Mouse (Mus musculus): ENCODE data around the gene Gm17428. TPM values are rescaled to one million over a fixed set of nuclear protein-coding genes. Genes with fewer than 3 reads are reported as not detected.
A peak's percentile ranks its signal among the peaks of the same experiment; 100 is the strongest.
"Not testable (repeated sequence)": the region's sequence is repeated elsewhere in the genome, so short reads cannot be mapped to it uniquely, and the experiment has no call there.

Gene Gm17428
- not detected for total RNA-seq (2021)
- long read RNA-seq: 0 reads

GRCm38 (mm10) chr14:54976633-54977032 lies at the start of gene Gm17428:
TSS of gene Gm17428 (plus strand) at chr14:54976933.
- DNase-seq (ENCODE audit: low spot score in 2 of 2): no peak

GRCm38 (mm10) chr14:54927296-54927695 lies 49.4 kb upstream of the Gm17428 start:
- no peak for DNase-seq (ENCODE audit: low spot score in 2 of 2)

- no peak for DNase-seq (ENCODE audit: low spot score in 2 of 2)
These were observed 46.9 kb upstream of the Gm17428 start for GRCm38 (mm10) chr14:54929801-54930200.

- no peak for DNase-seq (ENCODE audit: low spot score in 2 of 2)
These were observed 46.3 kb upstream of the Gm17428 start for GRCm38 (mm10) chr14:54930431-54930830.

- DNase-seq (ENCODE audit: low spot score in 2 of 2): no peak
These were observed 44.0 kb upstream of the Gm17428 start, which contains the start of gene Il25 for GRCm38 (mm10) chr14:54932645-54933150. TSS of gene Il25 (plus strand) at chr14:54932695.

GRCm38 (mm10) chr14:54935904-54936830 lies 40.6 kb upstream of the Gm17428 start, which contains the start of gene Cmtm5:
TSS of gene Cmtm5 (plus strand) at chr14:54936261.
- DNase-seq (ENCODE audit: low spot score in 2 of 2): peak; percentile 54 to 84

- no peak for DNase-seq (ENCODE audit: low spot score in 2 of 2)
These were observed 39.9 kb upstream of the Gm17428 start for GRCm38 (mm10) chr14:54936831-54937160.

- DNase-seq (ENCODE audit: low spot score in 2 of 2): no peak
These were observed 39.2 kb upstream of the Gm17428 start for GRCm38 (mm10) chr14:54937361-54938182.

GRCm38 (mm10) chr14:54938431-54939219 lies 38.1 kb upstream of the Gm17428 start:
- no peak for DNase-seq (ENCODE audit: low spot score in 2 of 2)

- peak; percentile 31 to 56 for DNase-seq (ENCODE audit: low spot score in 2 of 2)
These were observed 37.1 kb upstream of the Gm17428 start for GRCm38 (mm10) chr14:54939434-54940175.

- DNase-seq (ENCODE audit: low spot score in 2 of 2): no peak
These were observed 36.6 kb upstream of the Gm17428 start for GRCm38 (mm10) chr14:54940176-54940530.

GRCm38 (mm10) chr14:54941024-54941978 lies 35.4 kb upstream of the Gm17428 start:
- DNase-seq (ENCODE audit: low spot score in 2 of 2): no peak

- DNase-seq (ENCODE audit: low spot score in 2 of 2): no peak
These were observed 34.3 kb upstream of the Gm17428 start for GRCm38 (mm10) chr14:54942479-54942878.

GRCm38 (mm10) chr14:54943971-54944370 lies 32.8 kb upstream of the Gm17428 start:
- DNase-seq (ENCODE audit: low spot score in 2 of 2): no peak

GRCm38 (mm10) chr14:54944939-54945338 lies 31.8 kb upstream of the Gm17428 start:
- DNase-seq (ENCODE audit: low spot score in 2 of 2): no peak

GRCm38 (mm10) chr14:54945975-54946704 lies 30.6 kb upstream of the Gm17428 start:
- DNase-seq (ENCODE audit: low spot score in 2 of 2): no peak

- not testable (repeated sequence) for DNase-seq (ENCODE audit: low spot score in 2 of 2)
These were observed 29.7 kb upstream of the Gm17428 start for GRCm38 (mm10) chr14:54947008-54947407.

- no peak for DNase-seq (ENCODE audit: low spot score in 2 of 2)
These were observed 28.0 kb upstream of the Gm17428 start for GRCm38 (mm10) chr14:54948781-54949180.

All from layer of hippocampus, adult 18-20 months (tissue).